Mouse (Mus musculus): ENCODE results near the gene Tnni1.
A peak's percentile ranks its signal among the peaks of the same experiment; 100 is the strongest.

The Tnni1 gene

DNA sequence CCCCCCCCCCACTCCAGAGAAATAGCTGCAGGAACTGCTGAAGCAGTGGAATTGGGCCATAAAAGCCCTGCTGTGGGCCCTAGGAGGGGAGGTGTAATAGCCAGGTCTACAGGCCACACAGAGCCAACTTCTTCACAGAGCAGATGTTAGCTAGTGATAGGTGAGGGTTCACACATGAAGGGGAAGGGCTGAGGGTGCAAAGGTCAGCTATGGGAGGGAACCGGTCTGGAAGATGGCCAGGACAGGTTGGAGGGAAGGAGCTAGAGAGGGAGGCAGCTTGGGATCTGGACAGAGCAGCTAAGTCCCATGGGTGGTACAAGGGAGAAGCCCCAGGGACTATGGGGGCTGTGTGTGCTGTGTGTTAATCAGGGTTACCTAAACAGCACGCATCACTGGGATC is 30.9 kb downstream of the Tnni1 start:
- no peak for DNase-seq (ENCODE audit: low spot score)

- peak; percentile 76 for DNase-seq (ENCODE audit: low spot score)
Measured at GRCm38 (mm10) chr1:135811016-135811646, 31.9 kb downstream of the Tnni1 start.

DNA sequence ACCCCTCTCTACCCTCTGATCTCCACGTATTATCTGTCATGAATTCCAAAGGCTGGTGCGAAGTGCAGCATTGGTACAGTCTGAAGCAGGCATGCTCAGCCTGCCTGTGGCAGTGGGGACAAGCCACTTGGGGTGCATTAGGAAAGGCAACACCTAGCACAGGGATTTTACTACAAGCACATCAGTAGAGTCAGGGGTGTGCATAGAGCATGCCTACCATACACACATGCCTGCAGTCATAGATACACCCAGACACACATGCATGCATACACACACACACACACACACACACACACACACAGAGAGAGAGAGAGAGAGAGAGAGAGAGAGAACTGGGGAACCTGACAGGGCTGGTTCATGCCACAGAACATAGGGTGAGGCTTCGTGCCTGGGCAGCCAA is 33.0 kb downstream of the Tnni1 start:
- no peak for DNase-seq (ENCODE audit: low spot score)

- no peak for DNase-seq (ENCODE audit: low spot score)
Measured at GRCm38 (mm10) chr1:135812618-135813017, 33.4 kb downstream of the Tnni1 start.

- no peak for DNase-seq (ENCODE audit: low spot score)
Measured at GRCm38 (mm10) chr1:135813071-135813470, 33.8 kb downstream of the Tnni1 start.

- DNase-seq (ENCODE audit: low spot score), result no peak
Measured at GRCm38 (mm10) chr1:135813687-135814395, 34.6 kb downstream of the Tnni1 start.

GRCm38 (mm10) chr1:135814531-135814930 is 35.3 kb downstream of the Tnni1 start:
- no peak for DNase-seq (ENCODE audit: low spot score)

- DNase-seq (ENCODE audit: low spot score), result no peak
Measured at GRCm38 (mm10) chr1:135817595-135817994, 38.4 kb downstream of the Tnni1 start.

DNA sequence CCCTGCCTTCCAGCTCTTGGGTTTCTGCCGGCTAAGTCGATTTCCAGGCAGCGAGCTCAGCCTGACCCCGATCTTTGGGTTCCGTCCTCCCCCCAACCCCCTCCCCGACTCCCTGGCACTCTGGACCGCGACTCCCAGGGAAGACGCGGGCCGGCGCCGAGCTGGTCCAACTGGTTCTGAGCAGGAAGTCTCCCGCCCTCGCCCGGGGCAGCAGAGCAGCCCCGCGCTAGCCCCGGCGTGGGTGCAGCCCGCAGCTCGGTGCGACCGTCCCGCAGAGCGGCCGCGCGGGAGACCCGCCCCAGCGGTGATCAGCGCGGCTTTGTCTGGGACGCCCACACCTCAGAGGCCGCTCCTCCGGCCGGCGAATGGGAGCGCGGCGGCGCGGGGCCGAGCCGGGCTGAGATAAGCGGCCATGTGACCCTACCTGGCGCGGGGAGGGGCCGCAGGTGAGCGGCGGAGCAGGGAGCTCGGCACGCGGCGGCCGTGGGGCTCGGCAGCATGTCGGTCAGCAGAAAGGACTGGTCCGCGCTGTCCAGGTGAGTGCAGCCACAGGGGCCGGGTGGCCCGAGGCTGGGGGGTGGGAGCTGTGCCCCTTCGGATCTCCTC is 39.4 kb downstream of the Tnni1 start, which contains the start of gene Lad1:
Lad1 (plus strand) TSS at position 118 of the 606 bp plus-strand sequence.
- peak; percentile 37 for DNase-seq (ENCODE audit: low spot score)

- no peak for DNase-seq (ENCODE audit: low spot score)
Measured at GRCm38 (mm10) chr1:135820071-135820470, 40.8 kb downstream of the Tnni1 start.

DNA sequence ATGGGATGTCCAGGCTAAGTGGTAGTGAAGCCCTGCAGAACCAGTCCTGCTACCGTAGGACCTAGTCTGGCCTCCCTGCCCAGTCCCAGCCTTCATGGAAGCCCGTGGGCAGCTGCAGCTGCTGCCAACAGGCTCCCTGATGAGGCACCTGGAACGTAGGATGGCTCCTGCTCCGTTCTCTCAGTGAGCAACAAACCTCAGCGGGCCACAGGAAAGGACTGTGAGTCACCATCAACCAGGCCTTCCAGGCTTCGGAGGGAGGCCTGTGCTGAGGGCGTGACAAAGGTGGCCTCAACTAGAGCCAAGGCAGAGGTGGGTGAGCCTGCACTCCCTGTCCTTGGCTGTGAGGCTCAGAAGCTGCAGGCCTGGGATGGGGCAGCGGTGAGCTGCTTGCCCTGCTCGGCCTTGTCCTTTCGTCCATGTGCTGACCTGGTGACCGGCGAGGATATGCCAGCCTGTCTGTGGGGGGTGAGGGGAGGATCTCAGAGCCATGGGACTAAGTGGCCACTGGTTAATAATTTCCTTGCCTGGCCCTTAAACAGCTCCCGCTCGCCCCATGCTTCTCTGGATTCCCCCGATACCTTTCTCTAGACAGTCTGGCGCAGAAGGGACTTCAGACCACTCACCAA is 41.6 kb downstream of the Tnni1 start:
- no peak for DNase-seq (ENCODE audit: low spot score)

DNA sequence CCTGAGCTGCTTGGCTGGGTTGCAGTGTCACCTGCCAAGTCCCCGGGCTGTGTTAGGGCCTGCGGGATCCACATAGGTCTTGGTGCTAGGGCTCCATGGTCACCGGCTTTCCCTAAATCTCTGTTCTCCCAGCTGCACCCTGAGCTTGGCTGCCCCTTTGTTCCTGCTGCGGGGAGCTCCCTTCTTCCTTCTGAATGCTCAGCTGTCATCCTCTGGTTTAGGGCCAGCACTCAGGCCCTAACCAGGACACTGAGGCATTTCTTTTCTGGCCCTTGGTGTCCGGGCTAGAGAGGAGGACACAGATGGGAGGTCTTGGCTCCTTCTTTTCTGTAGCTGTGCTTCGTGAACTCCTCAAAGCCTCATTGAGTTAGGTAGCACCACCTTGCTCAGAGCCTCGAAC is 42.5 kb downstream of the Tnni1 start:
- DNase-seq (ENCODE audit: low spot score), result no peak

DNA sequence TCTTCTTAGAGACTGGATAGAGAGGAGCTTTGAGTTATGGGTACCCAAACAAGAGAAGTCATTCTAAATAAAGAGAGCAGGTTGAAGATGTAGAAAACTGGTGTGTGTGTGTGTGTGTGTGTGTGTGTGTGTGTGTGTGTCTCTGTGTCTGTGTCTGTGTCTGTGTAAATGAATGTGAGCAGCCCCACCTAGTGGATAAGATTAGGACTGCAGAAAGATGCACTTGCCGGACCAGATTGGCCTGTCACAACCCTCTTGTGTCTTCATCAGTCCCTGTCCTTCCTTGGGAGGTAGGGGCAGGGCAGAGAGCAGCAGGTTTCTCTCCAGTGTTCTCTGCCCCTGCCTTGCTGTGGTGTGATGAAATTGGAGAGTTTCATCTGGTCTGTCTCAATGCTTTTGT is 49.7 kb downstream of the Tnni1 start:
- no peak for DNase-seq (ENCODE audit: low spot score)

DNA sequence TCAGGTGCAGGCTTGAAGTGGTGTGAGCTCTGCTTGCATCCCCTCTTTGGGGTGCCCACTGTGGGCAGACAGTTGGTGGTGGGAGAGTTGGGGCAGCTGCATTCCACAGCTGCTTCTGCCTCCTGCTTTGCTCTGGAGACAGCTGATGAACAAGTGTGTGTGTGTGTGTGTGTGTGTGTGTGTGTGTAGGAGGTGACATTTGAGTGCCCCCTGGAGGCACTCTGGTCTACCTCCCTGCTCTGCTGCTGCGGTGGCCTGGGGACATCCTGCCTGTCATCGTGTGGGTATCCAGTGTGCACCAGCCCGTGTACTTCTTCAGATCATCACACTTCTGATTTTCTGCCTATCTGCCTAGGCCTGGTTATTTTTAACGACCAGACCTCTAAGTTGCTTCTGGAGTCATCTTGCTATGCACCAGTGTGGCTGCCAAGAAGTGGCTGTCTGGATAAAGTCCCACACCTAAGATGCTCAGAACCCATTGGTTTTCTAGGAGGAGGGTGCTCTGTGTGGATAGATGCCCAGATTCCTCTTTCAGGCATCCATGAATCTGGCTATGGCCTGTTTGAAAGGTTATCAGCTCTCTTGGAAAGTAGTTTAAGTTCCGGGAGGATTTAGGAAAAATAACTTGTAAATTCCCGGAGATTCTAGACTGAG is 55.1 kb downstream of the Tnni1 start:
- DNase-seq (ENCODE audit: low spot score), result no peak

GRCm38 (mm10) chr1:135834983-135835382 is 55.7 kb downstream of the Tnni1 start:
- no peak for DNase-seq (ENCODE audit: low spot score)

DNA sequence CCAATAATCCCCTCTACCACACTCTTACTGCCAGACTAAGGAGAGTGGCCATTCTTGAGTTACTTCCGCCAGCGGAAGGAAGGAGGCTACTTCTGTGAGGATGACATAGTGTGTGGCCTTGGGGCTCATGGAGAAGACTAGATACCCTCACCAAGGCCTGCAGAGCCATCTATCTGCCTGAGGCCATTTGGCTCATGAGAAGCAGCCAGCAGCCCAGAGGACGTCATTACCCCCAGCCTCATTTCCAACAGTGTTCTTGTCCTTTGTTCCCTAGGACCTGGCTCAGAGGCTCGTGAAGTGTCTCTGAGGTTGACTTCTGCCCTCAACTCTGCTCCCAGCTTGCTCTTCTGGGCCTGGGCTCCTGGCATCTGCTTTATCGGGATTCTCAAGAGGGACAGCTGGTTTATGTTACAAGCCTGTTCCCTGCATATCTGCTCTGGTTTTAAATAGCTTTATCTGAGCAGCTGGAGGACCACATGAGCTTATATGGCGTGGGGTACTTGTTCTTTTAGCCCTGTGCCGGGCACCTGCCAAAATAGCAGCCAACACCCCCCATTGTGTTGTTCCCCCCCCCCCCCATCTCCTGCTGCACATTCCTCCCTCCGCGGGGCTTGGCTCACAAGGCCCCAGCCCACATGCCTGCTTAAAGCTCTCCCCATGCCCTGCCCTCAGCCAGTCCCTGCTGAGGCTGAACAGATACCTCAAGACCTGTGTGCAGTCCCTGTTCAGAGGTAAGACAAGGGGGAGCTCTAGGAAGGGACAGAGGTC is 56.7 kb downstream of the Tnni1 start, which contains the start of gene Tnnt2:
Tnnt2 (plus strand) TSS at position 639 of the 768 bp plus-strand sequence.
- DNase-seq (ENCODE audit: low spot score), result peak; percentile 29

DNA sequence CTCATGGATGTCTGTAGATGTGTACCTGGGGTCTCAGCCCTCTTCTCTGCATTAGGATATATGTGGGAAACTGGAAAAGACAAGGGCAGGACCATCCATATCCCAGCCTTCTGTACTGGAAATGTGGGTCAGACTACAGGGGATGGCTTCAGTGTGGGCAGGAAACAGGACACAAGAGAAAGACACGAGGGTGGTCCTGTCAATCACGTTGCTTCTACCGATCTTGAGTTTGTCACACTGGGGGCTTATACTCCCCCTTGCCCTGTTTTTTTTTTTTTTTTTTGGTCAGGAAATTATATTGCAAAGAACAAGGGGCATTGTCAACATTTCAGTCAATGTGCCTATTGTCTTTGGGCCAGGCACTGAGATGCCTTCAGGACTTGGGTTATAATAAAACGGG is 59.4 kb downstream of the Tnni1 start:
- DNase-seq (ENCODE audit: low spot score), result no peak

DNA sequence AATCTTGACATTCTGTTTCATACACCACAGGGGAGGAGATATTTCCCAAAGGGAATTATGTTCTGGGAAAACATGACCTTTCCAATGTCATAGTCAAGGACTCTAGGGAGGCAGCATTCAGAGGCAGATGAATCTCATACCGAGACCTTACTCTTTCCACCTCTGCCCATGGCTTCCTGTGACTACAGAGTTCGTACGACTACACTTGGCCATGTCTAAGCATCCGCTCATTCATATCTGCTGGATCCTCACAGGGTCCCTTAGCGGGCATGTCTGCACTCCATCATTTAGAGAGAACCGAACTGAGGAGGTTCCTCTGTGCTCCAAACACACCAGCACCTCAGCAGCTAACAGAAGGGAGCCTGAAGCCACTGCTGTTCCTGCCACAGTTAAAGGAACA is 59.8 kb downstream of the Tnni1 start:
- DNase-seq (ENCODE audit: low spot score), result no peak

DNA sequence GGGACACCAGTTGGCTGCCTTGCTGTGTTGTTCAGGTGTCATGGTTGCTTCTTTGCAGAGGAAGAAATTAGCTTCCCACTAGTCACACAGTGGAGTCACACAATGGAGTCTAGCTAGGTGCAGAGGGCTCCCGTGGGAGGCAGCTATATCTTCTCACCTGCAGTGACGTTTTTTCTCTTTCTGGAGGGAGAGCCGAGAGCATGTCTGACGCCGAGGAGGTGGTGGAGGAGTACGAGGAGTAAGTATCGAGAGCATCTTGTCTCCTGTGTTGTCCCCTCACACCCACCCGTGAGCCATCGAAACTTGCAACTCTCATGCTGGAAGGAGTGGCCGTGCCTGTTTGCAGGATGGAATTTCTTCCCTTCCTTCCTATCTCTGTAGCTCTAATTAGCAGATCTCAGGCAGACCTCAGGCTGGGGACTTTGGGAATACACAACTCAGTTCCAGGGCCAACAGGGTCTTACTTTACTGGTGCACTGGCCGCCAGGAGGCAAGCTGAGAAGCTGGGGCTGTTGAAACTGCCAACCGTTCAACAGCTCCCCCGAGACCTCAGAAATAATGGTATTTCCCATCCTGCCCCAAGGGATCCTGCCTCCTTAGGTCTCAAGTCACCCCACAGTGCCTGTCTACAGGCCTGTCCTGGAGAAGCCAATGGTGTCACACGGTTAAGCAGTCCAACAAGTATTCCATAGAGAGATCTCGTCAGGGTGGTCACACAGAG is 61.6 kb downstream of the Tnni1 start:
- DNase-seq (ENCODE audit: low spot score), result no peak

- no peak for DNase-seq (ENCODE audit: low spot score)
Measured at GRCm38 (mm10) chr1:135843519-135844262, 64.5 kb downstream of the Tnni1 start.
